Comparison of ENCODE assay signal across 32 mouse cellular contexts in the genomic region with DNA sequence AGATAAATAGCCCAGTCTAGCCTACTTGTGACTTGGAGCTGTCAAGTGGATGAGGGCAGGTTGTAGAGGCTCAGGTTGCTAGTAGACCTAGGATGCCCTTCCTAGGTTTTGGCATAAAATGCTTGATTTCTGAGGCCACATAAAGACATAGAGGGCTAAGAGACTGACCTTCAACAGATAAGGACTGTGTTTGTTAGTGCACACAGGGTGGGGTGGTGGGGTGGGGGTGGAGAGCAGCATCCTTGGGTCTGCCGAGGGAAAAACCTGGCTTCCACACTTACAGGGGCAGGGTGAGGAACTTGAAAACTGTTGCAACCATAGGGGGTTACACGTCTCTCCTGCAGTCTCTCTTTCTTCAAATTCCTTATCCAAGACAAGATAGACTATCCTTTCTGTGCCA. TPM values are rescaled to one million over a fixed set of nuclear protein-coding genes. Genes with fewer than 3 reads are reported as not detected.
DNase-seq lines count a peak whose midpoint lies in the region; ATAC-seq and TF ChIP-seq lines count a peak whose summit lies in the region.
"Had no signal": no experiment of that assay in that cellular context is flagged by ENCODE, and none has a peak within 500 bp of the region (broad histone marks: within the 10 kb centered on the region; RNA-seq: fewer than 3 reads in every experiment).

No protein-coding gene starts in this region.

- H3K27ac ChIP-seq in liver, embryonic 12.5 days = peak overlapping the region; percentile 93
- peak overlapping the region; percentile 84 for H3K27ac ChIP-seq in liver, postnatal 0 days (ENCODE audit: low read depth)
- H3K27ac ChIP-seq in hindbrain, embryonic 10.5 days = no peak overlapping the region; the same call in 1 of the 2 replicates
- H3K27ac ChIP-seq: embryonic facial prominence, embryonic 10.5 days; embryonic facial prominence, embryonic 15.5 days; forebrain, embryonic 10.5 days; forebrain, embryonic 15.5 days; gastrocnemius, adult 2 months; heart, embryonic 15.5 days; hindbrain, embryonic 12.5 days; hindbrain, postnatal 0 days; layer of hippocampus, adult 2 months; left cerebral cortex, adult 2 months; limb, embryonic 12.5 days; macrophage had no signal

- peak overlapping the region; percentile 45 for H3K4me3 ChIP-seq in erythroblast, embryonic 14.5 days (replicated peaks)
- H3K4me3 ChIP-seq in liver, embryonic 12.5 days = peak overlapping the region; percentile 9; the same call in 1 of the 2 replicates
- H3K4me3 ChIP-seq in liver, postnatal 0 days (ENCODE audit: low read depth, low read length) = no peak overlapping the region
- H3K4me3 ChIP-seq in hindbrain, embryonic 10.5 days = no peak overlapping the region
- H3K4me3 ChIP-seq: embryonic facial prominence, embryonic 10.5 days; embryonic facial prominence, embryonic 15.5 days; forebrain, embryonic 10.5 days; forebrain, embryonic 15.5 days; gastrocnemius, adult 2 months; heart, embryonic 15.5 days; hindbrain, embryonic 12.5 days; layer of hippocampus, adult 2 months; left cerebral cortex, adult 2 months; limb, embryonic 12.5 days had no signal

- WGBS in liver, embryonic 12.5 days (ENCODE audit: insufficient replicate concordance) = 45% methylated on average over 2 of the region's 2 CpGs
- WGBS in liver, postnatal 0 days (ENCODE audit: insufficient replicate concordance) = 54% methylated on average over 2 of the region's 2 CpGs
- 75% methylated on average over 2 of the region's 2 CpGs for WGBS in hindbrain, embryonic 10.5 days

- H3K36me3 ChIP-seq in erythroblast, embryonic 14.5 days (ENCODE audit: control insufficient read depth) = peaks cover 9% of the 10 kb centered on the region
- no peaks in the 10 kb centered on the region for H3K36me3 ChIP-seq in liver, embryonic 12.5 days
- H3K36me3 ChIP-seq in liver, postnatal 0 days (replicated peaks; ENCODE audit: insufficient read depth, low read length) = no peaks in the 10 kb centered on the region
- H3K36me3 ChIP-seq in hindbrain, embryonic 10.5 days = no peaks in the 10 kb centered on the region
- H3K36me3 ChIP-seq: embryonic facial prominence, embryonic 10.5 days; embryonic facial prominence, embryonic 15.5 days; forebrain, embryonic 10.5 days; forebrain, embryonic 15.5 days; heart, embryonic 15.5 days; hindbrain, embryonic 12.5 days; limb, embryonic 12.5 days had no signal

- no peak for TF ChIP-seq EP300 in liver, postnatal 0 days (IDR thresholded peaks at IDR 0.05; ENCODE audit: low read depth)

- peaks cover 72% of the 10 kb centered on the region for H3K4me1 ChIP-seq in erythroblast, embryonic 14.5 days (ENCODE audit: control insufficient read depth)
- H3K4me1 ChIP-seq in liver, embryonic 12.5 days = peaks cover 56% of the 10 kb centered on the region
- peaks cover 30% of the 10 kb centered on the region for H3K4me1 ChIP-seq in liver, postnatal 0 days (ENCODE audit: insufficient read depth)
- 0 out of 2 replicates have a peak, but pooled peaks cover 5% of the 10 kb centered on the region for H3K4me1 ChIP-seq in hindbrain, embryonic 10.5 days (replicated peaks)
- H3K4me1 ChIP-seq: embryonic facial prominence, embryonic 15.5 days; forebrain, embryonic 10.5 days; forebrain, embryonic 15.5 days; hindbrain, embryonic 12.5 days had no signal

- H3K27me3 ChIP-seq in erythroblast, embryonic 14.5 days (ENCODE audit: control insufficient read depth) = no peaks in the 10 kb centered on the region
- no peaks in the 10 kb centered on the region for H3K27me3 ChIP-seq in liver, embryonic 12.5 days (replicated peaks)
- no peaks in the 10 kb centered on the region for H3K27me3 ChIP-seq in liver, postnatal 0 days (ENCODE audit: insufficient read depth, low read length)
- no peaks in the 10 kb centered on the region for H3K27me3 ChIP-seq in hindbrain, embryonic 10.5 days (ENCODE audit: insufficient read depth, poor library complexity, severe bottlenecking)
- H3K27me3 ChIP-seq: CH12.LX; embryonic facial prominence, embryonic 15.5 days; forebrain, embryonic 15.5 days; heart, embryonic 15.5 days; hindbrain, embryonic 12.5 days; limb, embryonic 12.5 days had no signal

- H3K9ac ChIP-seq in liver, embryonic 12.5 days = peak overlapping the region; percentile 66
- H3K9ac ChIP-seq in liver, postnatal 0 days (replicated peaks) = peak overlapping the region; percentile 54
- H3K9ac ChIP-seq: embryonic facial prominence, embryonic 15.5 days; forebrain, embryonic 15.5 days; heart, embryonic 15.5 days; hindbrain, embryonic 12.5 days; limb, embryonic 12.5 days had no signal

- DNase-seq in ZHBTc4 (ENCODE audit: low read depth, low spot score) = peak; percentile 23
- DNase-seq in liver, postnatal 0 days = no peak
- DNase-seq in hindbrain, embryonic 10.5 days (ENCODE audit: low spot score) = no peak
- DNase-seq in gastrocnemius, postnatal 10 days = no peak
- DNase-seq in gastrocnemius, postnatal 25 days = no peak
- DNase-seq: adrenal gland, adult 8-10 months; cerebellum, adult 8-10 months; cerebellum, postnatal 25 days; gastrocnemius, adult 2 months; kidney, adult 11 months; kidney, postnatal 36 days; lung, adult 18-20 months; midbrain, embryonic 14.5 days; right cerebral cortex, postnatal 14 days; spleen, adult 18-20 months had no signal

- ATAC-seq in erythroblast, adult 5-6 weeks (replicated peaks; ENCODE audit: low FRiP score, poor library complexity, severe bottlenecking) = no peak
- ATAC-seq in liver, embryonic 12.5 days = peak; percentile 48
- ATAC-seq in liver, postnatal 0 days = no peak
- ATAC-seq: forebrain, embryonic 15.5 days; hindbrain, postnatal 0 days; lung, postnatal 0 days had no signal

- no peak for TF ChIP-seq CTCF in liver, postnatal 0 days (IDR thresholded peaks at IDR 0.05; ENCODE audit: low read depth)

- peaks cover 3% of the 10 kb centered on the region; the same call in 1 of the 2 replicates for H3K9me3 ChIP-seq in erythroblast, embryonic 14.5 days (ENCODE audit: control insufficient read depth, low read length)
- no peaks in the 10 kb centered on the region for H3K9me3 ChIP-seq in liver, embryonic 12.5 days (replicated peaks)
- no peaks in the 10 kb centered on the region for H3K9me3 ChIP-seq in liver, postnatal 0 days (ENCODE audit: low read length)
- H3K9me3 ChIP-seq in hindbrain, embryonic 10.5 days = no peaks in the 10 kb centered on the region
- H3K9me3 ChIP-seq: embryonic facial prominence, embryonic 10.5 days; embryonic facial prominence, embryonic 15.5 days; forebrain, embryonic 10.5 days; forebrain, embryonic 15.5 days; heart, embryonic 15.5 days; hindbrain, embryonic 12.5 days; limb, embryonic 12.5 days had no signal

- H3K4me2 ChIP-seq in liver, embryonic 12.5 days = peak overlapping the region; percentile 54
- H3K4me2 ChIP-seq in liver, postnatal 0 days (ENCODE audit: low read depth, low read length) = peak overlapping the region; percentile 47
- H3K4me2 ChIP-seq: embryonic facial prominence, embryonic 15.5 days; forebrain, embryonic 15.5 days; heart, embryonic 15.5 days; hindbrain, embryonic 12.5 days; limb, embryonic 12.5 days had no signal

RNA-seq across cellular contexts. Expression of a gene that starts 13.8 kb away (rescaled TPM):
- polyA plus RNA-seq in erythroblast, embryonic 14.5 days (2012) = 5.1 and 11.8 TPM in 2 replicates
- total RNA-seq in erythroblast, adult 5-6 weeks (2015; ENCODE audit: low replicate concordance) = 243 and 262 TPM in 2 replicates
- total RNA-seq in erythroblast, adult 5-6 weeks (2017; ENCODE audit: low replicate concordance) = 403 and 449 TPM in 2 replicates
- 128 and 134 TPM in 2 replicates for polyA plus RNA-seq in liver, embryonic 12.5 days (2016; fragmentation: Nextera tagmentation; extraction: Ambion mirVana)
- polyA plus RNA-seq in liver, postnatal 0 days (2015; fragmentation: Nextera tagmentation; extraction: Ambion mirVana) = 89.1 and 94.3 TPM in 2 replicates
- 101 and 107 TPM in 2 replicates for polyA plus RNA-seq in hindbrain, embryonic 10.5 days (2016; fragmentation: Nextera tagmentation; extraction: Ambion mirVana)
- 100 to 1,000 TPM; 165 to 171 TPM for total RNA-seq in gastrocnemius, postnatal 10 days (2021)
- 10 to 100 TPM; 35.7 to 38.0 TPM for total RNA-seq in gastrocnemius, postnatal 25 days (2021)

RNA-seq across cellular contexts. Expression of a gene that starts 19.6 kb away (rescaled TPM):
- 1.6 and 4.7 TPM in 2 replicates for polyA plus RNA-seq in erythroblast, embryonic 14.5 days (2012)
- 52.8 and 69.6 TPM in 2 replicates for total RNA-seq in erythroblast, adult 5-6 weeks (2015; ENCODE audit: low replicate concordance)
- 50.4 and 63.8 TPM in 2 replicates for total RNA-seq in erythroblast, adult 5-6 weeks (2017; ENCODE audit: low replicate concordance)
- polyA plus RNA-seq in liver, embryonic 12.5 days (2016; fragmentation: Nextera tagmentation; extraction: Ambion mirVana) = 5.3 and 6.2 TPM in 2 replicates
- polyA plus RNA-seq in liver, postnatal 0 days (2015; fragmentation: Nextera tagmentation; extraction: Ambion mirVana) = 4.7 and 5.8 TPM in 2 replicates
- 4.8 and 10.9 TPM in 2 replicates for polyA plus RNA-seq in hindbrain, embryonic 10.5 days (2016; fragmentation: Nextera tagmentation; extraction: Ambion mirVana)
- 10 to 100 TPM; 25.8 to 30.6 TPM for total RNA-seq in gastrocnemius, postnatal 10 days (2021)
- total RNA-seq in gastrocnemius, postnatal 25 days (2021) = 1 to 10 TPM; 3.4 to 3.8 TPM

RNA-seq across cellular contexts. Expression of a gene that starts 21.0 kb away (rescaled TPM):
- polyA plus RNA-seq in erythroblast, embryonic 14.5 days (2012) = 5.1 and 8.3 TPM in 2 replicates
- total RNA-seq in erythroblast, adult 5-6 weeks (2015; ENCODE audit: low replicate concordance) = not detected in 2 replicates
- total RNA-seq in erythroblast, adult 5-6 weeks (2017; ENCODE audit: low replicate concordance) = 370 and 678 TPM in 2 replicates
- polyA plus RNA-seq in liver, embryonic 12.5 days (2016; fragmentation: Nextera tagmentation; extraction: Ambion mirVana) = 1.2 and 3.1 TPM in 2 replicates
- polyA plus RNA-seq in liver, postnatal 0 days (2015; fragmentation: Nextera tagmentation; extraction: Ambion mirVana) = 2.0 and 2.6 TPM in 2 replicates
- polyA plus RNA-seq in hindbrain, embryonic 10.5 days (2016; fragmentation: Nextera tagmentation; extraction: Ambion mirVana) = 1.8 and 2.2 TPM in 2 replicates
- total RNA-seq in gastrocnemius, postnatal 10 days (2021) = 10 to 100 TPM; 16.0 to 20.6 TPM
- 1 to 10 TPM; 1.5 to 5.5 TPM for total RNA-seq in gastrocnemius, postnatal 25 days (2021)
- polyA plus RNA-seq: hindbrain, postnatal 0 days; macrophage had no signal

RNA-seq across cellular contexts. Expression of a gene that starts 21.2 kb away (rescaled TPM):
- 6.6 and 15.6 TPM in 2 replicates for polyA plus RNA-seq in erythroblast, embryonic 14.5 days (2012)
- 208 and 222 TPM in 2 replicates for total RNA-seq in erythroblast, adult 5-6 weeks (2015; ENCODE audit: low replicate concordance)
- total RNA-seq in erythroblast, adult 5-6 weeks (2017; ENCODE audit: low replicate concordance) = 253 and 407 TPM in 2 replicates
- 7.1 and 9.9 TPM in 2 replicates for polyA plus RNA-seq in liver, embryonic 12.5 days (2016; fragmentation: Nextera tagmentation; extraction: Ambion mirVana)
- 2.9 and 5.8 TPM in 2 replicates for polyA plus RNA-seq in liver, postnatal 0 days (2015; fragmentation: Nextera tagmentation; extraction: Ambion mirVana)
- 4.7 and 5.1 TPM in 2 replicates for polyA plus RNA-seq in hindbrain, embryonic 10.5 days (2016; fragmentation: Nextera tagmentation; extraction: Ambion mirVana)
- 100 to 1,000 TPM; 121 to 140 TPM for total RNA-seq in gastrocnemius, postnatal 10 days (2021)
- total RNA-seq in gastrocnemius, postnatal 25 days (2021) = 10 to 100 TPM; 10.4 TPM
- polyA plus RNA-seq: macrophage; neural tube, embryonic 14.5 days had no signal

RNA-seq across cellular contexts. Expression of a gene that starts 24.0 kb away (rescaled TPM):
- polyA plus RNA-seq in erythroblast, embryonic 14.5 days (2012) = 14.5 and 18.7 TPM in 2 replicates
- 170 and 206 TPM in 2 replicates for total RNA-seq in erythroblast, adult 5-6 weeks (2015; ENCODE audit: low replicate concordance)
- total RNA-seq in erythroblast, adult 5-6 weeks (2017; ENCODE audit: low replicate concordance) = 470 and 670 TPM in 2 replicates
- 10.7 and 14.4 TPM in 2 replicates for polyA plus RNA-seq in liver, embryonic 12.5 days (2016; fragmentation: Nextera tagmentation; extraction: Ambion mirVana)
- 6.1 and 7.8 TPM in 2 replicates for polyA plus RNA-seq in liver, postnatal 0 days (2015; fragmentation: Nextera tagmentation; extraction: Ambion mirVana)
- 7.0 and 7.3 TPM in 2 replicates for polyA plus RNA-seq in hindbrain, embryonic 10.5 days (2016; fragmentation: Nextera tagmentation; extraction: Ambion mirVana)
- 100 to 1,000 TPM; 245 to 257 TPM for total RNA-seq in gastrocnemius, postnatal 10 days (2021)
- total RNA-seq in gastrocnemius, postnatal 25 days (2021) = 10 to 100 TPM; 24.4 to 24.5 TPM

Comparison
In these comparisons a context has a peak if more than half of its experiments do, and no peak if none do; other contexts are left out.
1. H3K4me3 ChIP-seq: peak in erythroblast, embryonic 14.5 days (single experiment) and liver, embryonic 12.5 days (single experiment); none in liver, postnatal 0 days (single experiment) and hindbrain, embryonic 10.5 days (single experiment).